Mouse (Mus musculus) gastrocnemius, adult 2 months (tissue): ENCODE data around the gene Epyc. TPM values are rescaled to one million over a fixed set of nuclear protein-coding genes. Genes with fewer than 3 reads are reported as not detected.

ENCODE experiments used
- DNase-seq: peaks from one replicate; pipeline ENCODE4 v3.0.0; 2022
- H3K27ac ChIP-seq: fragments of 200-600 bp; 2 replicates; pipeline ENCODE4 v1.8.1; 2022; ENCODE audit warnings: mild to moderate bottlenecking
- H3K4me3 ChIP-seq: fragments of 200-600 bp; 2 replicates; pipeline ENCODE4 v1.8.1; 2022; ENCODE audit warnings: mild to moderate bottlenecking, moderate library complexity
- CTCF ChIP-seq: fragments of 200-600 bp; IDR thresholded peaks from 2 replicates; pipeline ENCODE4 v1.8.1; 2022; ENCODE audit warnings: antibody characterized with exemption, mild to moderate bottlenecking, moderate library complexity
- intact Hi-C: fragments of 180-260 bp; cut with DNase I; formaldehyde crosslinking; loops from one replicate; pipeline ENCODE4 v1.15.1; 2025
- long read RNA-seq, 2 experiments: library from polyadenylated mRNA; stranded (forward); transcript quantifications; one replicate each; pipeline ENCODE4 v2.0.0; 2021
- total RNA-seq, 2 experiments: library from RNA; stranded (reverse); gene quantifications; 2 replicates each; pipeline ENCODE4 v1.2.3; 2021

Gene Epyc
- total RNA-seq, result under 1 TPM in 1 of 2 experiments, not detected in 1; 0.14 TPM
- long read RNA-seq, experiment 1, result 0 reads
- long read RNA-seq, experiment 2, result 0 reads

GRCm38 (mm10) chr10:97643768-97644167 is at the start of gene Epyc:
TSS of gene Epyc (plus strand) at chr10:97644068.
- DNase-seq, result no peak
- H3K4me3 ChIP-seq, result no peak within 1 kb of the TSS
- TF ChIP-seq CTCF, result no peak
- intact Hi-C loops, result no loop called here
- H3K27ac ChIP-seq, result peak within 1 kb of the TSS; percentile 24; the same call in 1 of the 2 replicates

DNA sequence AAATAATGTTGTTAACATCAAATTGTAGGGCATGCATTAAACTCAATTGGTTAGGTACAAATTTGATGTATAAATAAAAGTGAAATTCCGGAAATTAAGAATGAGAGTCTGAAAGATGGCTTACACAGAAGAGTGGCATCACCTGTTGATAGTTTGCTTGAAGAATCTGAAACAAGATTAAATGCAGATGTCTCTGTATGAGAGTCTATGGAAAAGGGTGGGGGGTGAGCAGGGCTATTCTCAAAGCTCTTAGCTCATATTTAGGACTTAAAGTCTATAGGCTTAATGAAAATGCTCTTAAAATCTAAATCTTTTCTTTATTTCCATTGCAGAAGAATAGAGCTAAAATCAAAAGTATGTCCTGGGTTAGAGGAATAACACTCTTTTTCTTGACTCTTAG is 48.2 kb upstream of the Epyc start:
- intact Hi-C loops, result no loop called here
- TF ChIP-seq CTCF, result no peak
- Histone ChIP-seq H3K4me3 (no peak overlapping the region), H3K27ac (no peak overlapping the region)
- no peak for DNase-seq

- Histone ChIP-seq H3K4me3 (no peak overlapping the region), H3K27ac (no peak overlapping the region)
- intact Hi-C loops, result no loop called here
- no peak for DNase-seq
- no peak for TF ChIP-seq CTCF
These were observed 42.1 kb upstream of the Epyc start for GRCm38 (mm10) chr10:97601744-97602143.

GRCm38 (mm10) chr10:97603256-97603655 is 40.6 kb upstream of the Epyc start:
- Histone ChIP-seq H3K4me3 (no peak overlapping the region), H3K27ac (no peak overlapping the region)
- TF ChIP-seq CTCF, result no peak
- intact Hi-C loops, result no loop called here
- DNase-seq, result no peak

GRCm38 (mm10) chr10:97606579-97606978 is 37.3 kb upstream of the Epyc start, which contains the start of gene Kera:
TSS of gene Kera (plus strand) at chr10:97606879.
- no peak for TF ChIP-seq CTCF
- H3K27ac ChIP-seq, result peak within 1 kb of the TSS; percentile 46
- intact Hi-C loops, result no loop called here
- no peak for DNase-seq
- H3K4me3 ChIP-seq, result peak within 1 kb of the TSS; percentile 3

DNA sequence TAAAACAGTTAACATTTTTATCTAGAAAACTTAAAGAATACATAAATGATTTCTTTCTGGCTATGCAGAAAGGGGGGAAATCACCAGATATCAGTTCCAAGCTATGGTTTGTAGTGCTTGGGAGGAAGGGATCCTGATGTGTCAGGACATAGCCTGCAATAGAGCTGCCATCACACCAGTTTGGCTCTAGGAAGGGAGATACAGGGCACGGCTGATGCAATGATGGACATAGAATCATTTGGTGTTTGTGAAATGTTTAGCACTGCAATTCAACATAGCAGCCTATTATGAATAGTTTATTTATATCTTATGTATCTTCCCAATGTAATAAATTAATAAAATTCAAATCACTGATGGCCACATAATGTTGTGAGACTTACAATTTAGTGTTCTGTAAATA is 21.5 kb upstream of the Epyc start:
- intact Hi-C loops, result no loop called here
- TF ChIP-seq CTCF, result no peak
- no peak for DNase-seq
- H3K27ac ChIP-seq, result no peak overlapping the region
- no peak overlapping the region for H3K4me3 ChIP-seq

DNA sequence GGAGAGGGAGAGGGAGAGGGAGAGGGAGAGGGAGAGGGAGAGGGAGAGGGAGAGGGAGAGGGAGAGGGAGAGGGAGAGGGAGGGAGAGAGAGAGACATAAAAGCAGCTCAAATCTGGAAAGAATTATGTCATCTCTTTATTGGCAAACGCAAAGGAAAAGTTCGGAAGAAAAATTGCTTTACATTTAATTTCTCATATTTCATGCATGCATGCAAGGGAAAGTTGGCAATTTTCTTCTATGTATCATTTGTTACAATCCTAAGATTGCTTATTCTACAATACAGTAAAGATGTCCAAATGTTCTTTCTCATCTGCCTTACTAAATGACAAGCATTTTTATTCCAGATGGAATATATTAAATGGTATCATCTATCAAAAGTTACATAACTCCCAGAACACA is 19.5 kb upstream of the Epyc start:
- Histone ChIP-seq H3K4me3 (no peak overlapping the region), H3K27ac (peak overlapping the region; percentile 60; the same call in 1 of the 2 replicates)
- DNase-seq, result no peak
- intact Hi-C loops, result no loop called here
- no peak for TF ChIP-seq CTCF

DNA sequence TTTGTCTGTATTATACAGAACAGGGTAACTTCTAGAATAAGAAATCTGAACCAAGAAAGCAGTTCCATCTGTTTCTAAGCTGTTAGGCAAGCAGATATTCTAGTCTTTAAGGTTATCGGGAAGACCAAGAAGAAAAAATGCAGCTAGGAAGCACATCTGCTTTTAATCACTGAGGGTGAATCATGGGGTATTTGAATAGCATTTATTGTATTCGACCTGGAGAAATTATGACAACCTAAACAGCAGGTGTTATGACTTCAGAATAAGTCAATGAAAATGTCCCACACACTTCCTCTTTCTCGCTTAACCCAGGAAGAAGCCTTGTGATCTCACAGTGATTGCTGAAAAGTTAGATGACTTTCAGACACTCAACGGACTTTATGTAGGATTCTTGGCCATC is 18.8 kb upstream of the Epyc start:
- DNase-seq, result no peak
- peak overlapping the region; percentile 60 for H3K27ac ChIP-seq
- H3K4me3 ChIP-seq, result no peak overlapping the region
- intact Hi-C loops, result no loop called here
- no peak for TF ChIP-seq CTCF

- intact Hi-C loops, result no loop called here
- Histone ChIP-seq H3K4me3 (no peak overlapping the region), H3K27ac (peak overlapping the region; percentile 60)
- no peak for TF ChIP-seq CTCF
- DNase-seq, result no peak
These were observed 17.3 kb upstream of the Epyc start for GRCm38 (mm10) chr10:97626543-97626942.

DNA sequence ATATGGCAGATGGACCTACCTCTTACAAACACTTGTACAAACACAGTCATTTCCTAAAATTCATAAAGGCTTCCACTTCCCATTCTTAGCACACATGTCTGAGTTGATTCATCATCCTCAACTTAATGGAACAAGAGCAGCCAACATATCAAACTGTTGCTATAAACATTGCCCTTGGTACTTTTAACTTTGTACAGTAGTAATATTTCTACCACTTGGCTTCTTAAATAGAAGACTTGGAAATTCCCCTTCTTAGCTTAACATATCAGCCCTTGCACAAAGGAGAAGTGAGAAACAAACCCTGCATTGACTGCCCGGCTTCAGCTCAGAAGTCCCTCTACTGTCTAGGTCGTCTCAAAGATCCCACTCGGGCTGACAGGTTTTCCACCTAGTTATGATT is 12.8 kb upstream of the Epyc start:
- no peak for TF ChIP-seq CTCF
- intact Hi-C loops, result no loop called here
- DNase-seq, result no peak
- Histone ChIP-seq H3K4me3 (no peak overlapping the region), H3K27ac (no peak overlapping the region)

- H3K27ac ChIP-seq, result no peak overlapping the region
- DNase-seq, result no peak
- no peak overlapping the region for H3K4me3 ChIP-seq
- TF ChIP-seq CTCF, result no peak
- intact Hi-C loops, result no loop called here
These were observed 1.9 kb upstream of the Epyc start for GRCm38 (mm10) chr10:97641926-97642325.

DNA sequence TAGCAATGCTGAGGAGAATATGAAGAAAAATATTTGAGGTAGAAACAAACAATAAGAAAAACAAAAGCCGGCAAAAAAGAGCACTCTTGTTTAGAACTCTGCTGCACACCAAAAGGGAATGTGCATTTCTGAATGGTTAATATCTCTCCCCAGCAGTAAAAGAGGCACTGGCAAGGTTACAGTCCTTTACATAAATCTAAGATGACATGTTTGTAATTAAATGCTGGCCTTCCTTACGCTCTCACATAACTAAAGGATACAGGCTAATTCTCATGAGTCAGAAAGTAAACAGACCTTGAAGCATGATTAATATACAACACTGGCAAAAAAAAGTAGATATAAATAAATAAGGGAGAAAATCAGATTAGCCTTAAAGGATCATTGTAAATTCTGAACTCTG is 6.5 kb downstream of the Epyc start:
- Histone ChIP-seq H3K27ac (no peak overlapping the region), H3K4me3 (no peak overlapping the region)
- no peak for DNase-seq
- intact Hi-C loops, result no loop called here
- TF ChIP-seq CTCF, result no peak

DNA sequence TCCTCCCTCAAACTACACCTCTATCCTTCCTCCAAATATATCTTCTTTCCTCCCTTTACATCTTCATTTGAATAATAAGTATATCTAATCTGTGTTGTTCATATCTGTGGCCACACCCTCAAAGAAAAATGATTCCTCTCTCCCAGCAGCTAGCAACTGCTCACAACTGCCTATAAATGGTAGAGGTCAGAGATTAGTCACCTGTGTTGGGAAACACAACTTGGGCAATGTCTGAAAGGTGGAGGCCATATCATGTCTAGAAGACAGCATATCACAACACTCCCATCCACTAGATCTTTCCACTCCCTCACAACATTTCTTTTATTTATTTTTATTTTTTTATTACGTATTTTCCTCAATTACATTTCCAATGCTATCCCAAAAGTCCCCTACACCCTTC is 15.6 kb downstream of the Epyc start:
- no peak for TF ChIP-seq CTCF
- Histone ChIP-seq H3K4me3 (no peak overlapping the region), H3K27ac (no peak overlapping the region)
- no peak for DNase-seq
- intact Hi-C loops, result no loop called here

GRCm38 (mm10) chr10:97668656-97669055 is 24.8 kb downstream of the Epyc start:
- intact Hi-C loops, result no loop called here
- no peak for TF ChIP-seq CTCF

More at GRCm38 (mm10) chr10:97668656-97669055, 24.8 kb downstream of the Epyc start:
- Histone ChIP-seq H3K27ac (peak overlapping the region; percentile 61), H3K4me3 (no peak overlapping the region)
- DNase-seq, result no peak
